Mouse (Mus musculus): ENCODE measurements around the gene Lrrc32.

Lrrc32 gene

GRCm38 (mm10) chr7:98495591-98495990 lies 6.5 kb downstream of the Lrrc32 start:
- TF ChIP-seq GATA4 (IDR thresholded peaks at IDR 0.05; ENCODE audit: insufficient replicate concordance, low read length) = no peak

GRCm38 (mm10) chr7:98497451-98497850 lies 8.4 kb downstream of the Lrrc32 start:
- no peak for TF ChIP-seq GATA4 (IDR thresholded peaks at IDR 0.05; ENCODE audit: insufficient replicate concordance, low read length)

GRCm38 (mm10) chr7:98498101-98498500 lies 9.0 kb downstream of the Lrrc32 start:
- no peak for TF ChIP-seq GATA4 (IDR thresholded peaks at IDR 0.05; ENCODE audit: insufficient replicate concordance, low read length)

- TF ChIP-seq GATA4 (IDR thresholded peaks at IDR 0.05; ENCODE audit: insufficient replicate concordance, low read length) = no peak
Observed at GRCm38 (mm10) chr7:98498656-98499560, 9.8 kb downstream of the Lrrc32 start.

- TF ChIP-seq GATA4 (IDR thresholded peaks at IDR 0.05; ENCODE audit: insufficient replicate concordance, low read length) = no peak
Observed at GRCm38 (mm10) chr7:98499561-98500292, 10.6 kb downstream of the Lrrc32 start.

GRCm38 (mm10) chr7:98500470-98500869 lies 11.4 kb downstream of the Lrrc32 start:
- peak; percentile 83; the same call in 1 of the 2 replicates for TF ChIP-seq GATA4 (IDR thresholded peaks at IDR 0.05; ENCODE audit: insufficient replicate concordance, low read length)

GRCm38 (mm10) chr7:98501078-98501477 lies 12.0 kb downstream of the Lrrc32 start:
- TF ChIP-seq GATA4 (IDR thresholded peaks at IDR 0.05; ENCODE audit: insufficient replicate concordance, low read length) = no peak

- TF ChIP-seq GATA4 (IDR thresholded peaks at IDR 0.05; ENCODE audit: insufficient replicate concordance, low read length) = no peak
Observed at GRCm38 (mm10) chr7:98502921-98503320, 13.8 kb downstream of the Lrrc32 start.

GRCm38 (mm10) chr7:98503951-98504647 lies 15.0 kb downstream of the Lrrc32 start:
- TF ChIP-seq GATA4 (IDR thresholded peaks at IDR 0.05; ENCODE audit: insufficient replicate concordance, low read length) = no peak

- no peak for TF ChIP-seq GATA4 (IDR thresholded peaks at IDR 0.05; ENCODE audit: insufficient replicate concordance, low read length)
Observed at GRCm38 (mm10) chr7:98504726-98505314, 15.7 kb downstream of the Lrrc32 start.

GRCm38 (mm10) chr7:98505664-98506063 lies 16.6 kb downstream of the Lrrc32 start:
- no peak for TF ChIP-seq GATA4 (IDR thresholded peaks at IDR 0.05; ENCODE audit: insufficient replicate concordance, low read length)

- TF ChIP-seq GATA4 (IDR thresholded peaks at IDR 0.05; ENCODE audit: insufficient replicate concordance, low read length) = no peak
Observed at GRCm38 (mm10) chr7:98510961-98511958, 22.2 kb downstream of the Lrrc32 start.

- TF ChIP-seq GATA4 (IDR thresholded peaks at IDR 0.05; ENCODE audit: insufficient replicate concordance, low read length) = no peak
Observed at GRCm38 (mm10) chr7:98513251-98513650, 24.2 kb downstream of the Lrrc32 start.

- peak; percentile 83; the same call in 1 of the 2 replicates for TF ChIP-seq GATA4 (IDR thresholded peaks at IDR 0.05; ENCODE audit: insufficient replicate concordance, low read length)
Observed at GRCm38 (mm10) chr7:98522576-98522975, 33.5 kb downstream of the Lrrc32 start.

Data from liver, adult (tissue).